Mouse (Mus musculus) stomach, postnatal 0 days (tissue): Measurements from ENCODE around the gene Bicc1.

Experiments
- CTCF ChIP-seq: IDR thresholded peaks from 2 replicates; pipeline ENCODE4 v1.5.1; 2016; ENCODE audit warnings: antibody characterized with exemption, low read depth, mild to moderate bottlenecking, moderate library complexity
- EP300 ChIP-seq: optimal IDR thresholded peaks from 2 replicates; pipeline ENCODE3; 2016; ENCODE audit warnings: antibody characterized with exemption

DNA sequence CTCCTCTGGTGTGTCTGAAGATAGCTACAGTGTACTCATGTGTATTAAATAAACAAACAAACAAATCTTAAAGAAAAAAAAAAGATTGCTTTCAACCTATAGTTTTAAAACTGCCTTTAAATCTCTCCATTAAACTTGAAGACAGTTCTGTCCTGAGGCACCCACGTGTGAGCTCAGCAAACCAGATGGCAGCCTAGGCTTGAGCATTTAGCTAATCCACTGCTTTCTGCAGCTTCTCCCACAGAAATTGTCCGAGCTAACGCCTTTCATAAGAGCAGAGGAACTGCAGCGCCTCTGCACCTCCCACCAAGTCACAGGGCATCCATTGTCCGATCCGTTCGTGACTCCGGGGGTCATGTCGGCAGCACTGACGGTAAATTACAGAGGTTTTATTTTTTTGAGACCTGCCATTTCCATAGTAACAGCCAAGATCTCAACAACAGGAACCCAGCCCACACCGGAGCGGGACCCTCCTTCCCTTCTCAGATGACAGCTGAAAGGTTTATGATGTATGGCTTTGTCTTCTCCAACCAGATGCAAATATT is 284.4 kb downstream of the Bicc1 start:
- TF ChIP-seq CTCF (no peak), EP300 (no peak)
